Mouse (Mus musculus) forebrain, embryonic 13.5 days (tissue): ENCODE measurements around the gene Plcb1. TPM values are rescaled to one million over a fixed set of nuclear protein-coding genes. Genes with fewer than 3 reads are reported as not detected.
A peak's percentile ranks its signal among the peaks of the same experiment; 100 is the strongest.
"Not testable (repeated sequence)": the region's sequence is repeated elsewhere in the genome, so short reads cannot be mapped to it uniquely, and the experiment has no call there.

Experiments
- ATAC-seq: fragments of 200-750 bp; cut with Nextera tagmentation; 2 replicates; pipeline ENCODE4 v1.8.0; 2017
- H3K27ac ChIP-seq: fragments of 300-500 bp; sonication (generic); 2 replicates; pipeline ENCODE4 v1.5.1; 2015; ENCODE audit warnings: inconsistent platforms, mild to moderate bottlenecking, moderate library complexity
- H3K27me3 ChIP-seq: fragments of 300-500 bp; sonication (generic); 2 replicates; pipeline ENCODE4 v1.6.1; 2015; ENCODE audit warnings: mild to moderate bottlenecking, inconsistent platforms
- H3K36me3 ChIP-seq: fragments of 300-500 bp; sonication (generic); 2 replicates; pipeline ENCODE4 v1.6.1; 2015; ENCODE audit warnings: mild to moderate bottlenecking, inconsistent platforms; ENCODE audit not compliant: poor library complexity, severe bottlenecking
- H3K4me1 ChIP-seq: fragments of 300-500 bp; sonication (generic); 2 replicates; pipeline ENCODE4 v1.6.1; 2015; ENCODE audit warnings: inconsistent platforms
- H3K4me2 ChIP-seq: fragments of 300-500 bp; sonication (generic); 2 replicates; pipeline ENCODE4 v1.6.1; 2015; ENCODE audit warnings: inconsistent platforms, mild to moderate bottlenecking, moderate library complexity
- H3K4me3 ChIP-seq: fragments of 300-500 bp; sonication (generic); 2 replicates; pipeline ENCODE4 v1.5.1; 2015; ENCODE audit warnings: mild to moderate bottlenecking, inconsistent platforms
- H3K9ac ChIP-seq: fragments of 300-500 bp; sonication (generic); 2 replicates; pipeline ENCODE4 v1.6.1; 2015; ENCODE audit warnings: mild to moderate bottlenecking, inconsistent platforms
- H3K9me3 ChIP-seq: fragments of 300-500 bp; sonication (generic); replicated peaks from 2 replicates; pipeline ENCODE4 v1.6.1; 2016; ENCODE audit warnings: inconsistent platforms
- WGBS: fragments of 180-500 bp; shearing (Covaris S2); methylation state at CpG from one replicate; pipeline ENCODE4 v1.1.7; 2015; 5-methylcytosine and 5-hydroxymethylcytosine counted together
- polyA plus RNA-seq: library from polyadenylated mRNA; unstranded; fragments of >200 nt; fragmentation: Nextera tagmentation; extraction: Ambion mirVana; gene quantifications from 2 replicates; pipeline ENCODE4 v1.2.1, GENCODE M21; 2015

Plcb1 gene
- polyA plus RNA-seq, 1 experiment from 2014 or later: 27.3 TPM

- not testable (repeated sequence) for H3K9me3 ChIP-seq, H3K27ac ChIP-seq, H3K4me3 ChIP-seq, H3K4me1 ChIP-seq, H3K9ac ChIP-seq, H3K4me2 ChIP-seq, H3K27me3 ChIP-seq, H3K36me3 ChIP-seq
- 0 out of 2 replicates have a peak, but pooled peaks have one; percentile 36 for ATAC-seq
- WGBS: 23% methylated on average over 7 of the region's 7 CpGs
Observed at GRCm38 (mm10) chr2:135380796-135381195, 594.9 kb downstream of the Plcb1 start.

- Histone ChIP-seq H3K4me2 (no peak overlapping the region), H3K4me1 (no peaks in the 10 kb centered on the region), H3K9ac (no peak overlapping the region), H3K9me3 (no peaks in the 10 kb centered on the region), H3K36me3 (no peaks in the 10 kb centered on the region), H3K27me3 (no peaks in the 10 kb centered on the region), H3K4me3 (no peak overlapping the region), H3K27ac (no peak overlapping the region)
- 86% methylated on average over 1 of the region's 1 CpGs for WGBS
- no peak for ATAC-seq
Observed at GRCm38 (mm10) chr2:135381396-135381795, 595.5 kb downstream of the Plcb1 start.

GRCm38 (mm10) chr2:135387990-135388389 is 602.1 kb downstream of the Plcb1 start:
- no peak for ATAC-seq
- Histone ChIP-seq H3K36me3 (no peaks in the 10 kb centered on the region), H3K27ac (no peak overlapping the region), H3K27me3 (no peaks in the 10 kb centered on the region), H3K9me3 (no peaks in the 10 kb centered on the region), H3K4me2 (no peak overlapping the region), H3K9ac (no peak overlapping the region), H3K4me3 (no peak overlapping the region), H3K4me1 (no peaks in the 10 kb centered on the region)
- 60% methylated on average over 8 of the region's 9 CpGs for WGBS

DNA sequence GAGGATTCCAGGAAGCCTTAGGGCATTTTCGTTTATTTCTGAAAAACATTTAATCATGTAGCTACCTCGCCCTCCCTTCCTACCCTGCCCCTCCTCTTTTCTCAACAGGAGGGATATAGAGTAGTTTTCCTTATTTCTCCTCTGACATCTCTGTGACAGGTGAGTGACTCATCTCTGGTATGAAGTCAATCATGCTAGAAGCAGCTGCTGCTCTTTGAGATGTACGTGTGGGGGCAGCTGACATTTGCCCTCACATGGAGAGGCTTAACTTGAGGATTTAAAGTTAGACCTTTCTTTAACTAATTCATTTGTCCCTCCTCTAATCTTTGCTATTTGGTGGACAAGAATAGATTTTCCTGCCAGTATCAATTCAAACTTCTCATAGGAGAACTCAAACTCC is 608.8 kb downstream of the Plcb1 start:
- no peaks in the 10 kb centered on the region for H3K9me3 ChIP-seq
- H3K27me3 ChIP-seq: no peaks in the 10 kb centered on the region
- 68% methylated on average over 3 of the region's 3 CpGs for WGBS
- no peak overlapping the region for H3K4me2 ChIP-seq
- H3K27ac ChIP-seq: no peak overlapping the region
- no peak overlapping the region for H3K9ac ChIP-seq
- H3K4me1 ChIP-seq: no peaks in the 10 kb centered on the region
- no peaks in the 10 kb centered on the region for H3K36me3 ChIP-seq
- ATAC-seq: no peak
- no peak overlapping the region for H3K4me3 ChIP-seq

DNA sequence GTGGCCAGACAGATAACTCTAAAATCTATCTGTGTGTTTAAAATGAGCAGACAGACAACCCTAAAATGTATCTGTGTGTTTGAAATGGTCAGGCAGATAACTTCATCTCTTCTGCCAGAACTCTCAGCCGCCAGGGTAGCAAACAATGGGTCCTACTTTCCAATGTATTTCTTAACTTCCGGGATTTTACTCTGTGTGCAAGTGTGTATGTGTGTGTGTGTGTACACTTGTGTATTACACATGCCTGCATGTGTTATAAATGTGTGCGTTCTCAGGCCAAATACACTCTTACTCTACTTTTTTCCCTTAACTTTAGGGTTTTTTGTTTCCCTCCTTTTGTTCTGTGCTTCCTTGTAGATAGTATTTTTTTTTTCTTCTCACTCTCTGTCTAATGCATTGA is 610.5 kb downstream of the Plcb1 start:
- Histone ChIP-seq H3K36me3 (no peaks in the 10 kb centered on the region), H3K4me2 (no peak overlapping the region), H3K27ac (no peak overlapping the region), H3K4me3 (no peak overlapping the region), H3K4me1 (no peaks in the 10 kb centered on the region), H3K27me3 (no peaks in the 10 kb centered on the region), H3K9ac (no peak overlapping the region), H3K9me3 (no peaks in the 10 kb centered on the region)
- no peak for ATAC-seq
- WGBS: 95% methylated on average over 3 of the region's 3 CpGs

GRCm38 (mm10) chr2:135397970-135398369 is 612.1 kb downstream of the Plcb1 start:
- Histone ChIP-seq H3K9ac (no peak overlapping the region), H3K4me2 (no peak overlapping the region), H3K4me3 (no peak overlapping the region), H3K4me1 (no peaks in the 10 kb centered on the region), H3K27ac (no peak overlapping the region), H3K36me3 (no peaks in the 10 kb centered on the region), H3K9me3 (no peaks in the 10 kb centered on the region), H3K27me3 (no peaks in the 10 kb centered on the region)
- ATAC-seq: no peak
- 91% methylated on average over 2 of the region's 2 CpGs for WGBS

DNA sequence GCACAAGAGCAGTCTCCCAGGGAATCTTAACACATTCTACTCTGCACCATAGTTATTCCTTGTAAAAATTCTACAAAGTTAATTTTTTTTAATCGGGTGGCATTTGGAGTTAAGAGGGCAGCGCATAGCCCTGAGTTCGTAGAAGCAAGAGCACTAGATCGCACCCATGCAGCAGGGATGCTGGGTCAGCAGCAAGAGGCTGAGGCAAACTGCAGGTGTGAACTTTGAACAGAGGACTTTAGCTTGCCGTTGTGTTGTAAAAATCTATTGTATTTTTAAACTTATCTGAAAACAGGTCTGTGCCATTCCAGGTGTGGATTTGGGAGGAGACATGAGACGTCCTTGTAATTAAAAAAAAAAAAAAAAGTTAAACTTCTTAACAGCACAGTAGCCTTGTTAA is 613.9 kb downstream of the Plcb1 start:
- Histone ChIP-seq H3K27ac (no peak overlapping the region), H3K4me3 (no peak overlapping the region), H3K4me2 (no peak overlapping the region), H3K36me3 (no peaks in the 10 kb centered on the region), H3K9ac (no peak overlapping the region), H3K27me3 (no peaks in the 10 kb centered on the region), H3K9me3 (no peaks in the 10 kb centered on the region), H3K4me1 (no peaks in the 10 kb centered on the region)
- WGBS: 81% methylated on average over 6 of the region's 6 CpGs
- ATAC-seq: no peak

DNA sequence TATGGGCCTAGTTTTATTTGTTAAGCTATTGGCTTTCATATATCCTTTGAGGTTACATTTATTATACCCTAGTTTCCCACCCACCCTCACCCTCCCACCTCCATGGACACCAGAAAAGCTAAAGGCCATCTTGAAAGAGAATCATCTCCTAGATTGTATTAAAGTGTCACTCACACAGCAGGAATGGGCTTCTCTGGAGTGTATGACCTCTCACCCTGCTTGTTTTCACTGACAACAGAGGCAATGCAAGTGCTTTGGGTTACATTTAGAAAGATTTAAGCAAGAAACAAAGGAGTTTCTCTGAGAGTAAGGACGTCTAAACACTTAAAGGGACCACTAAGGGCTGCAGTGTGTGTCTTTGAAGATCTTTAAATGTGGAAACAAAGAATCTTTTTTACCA is 617.0 kb downstream of the Plcb1 start:
- ATAC-seq: no peak
- Histone ChIP-seq H3K4me3 (no peak overlapping the region), H3K4me1 (no peaks in the 10 kb centered on the region), H3K9ac (no peak overlapping the region), H3K9me3 (no peaks in the 10 kb centered on the region), H3K27ac (no peak overlapping the region; the same call in 1 of the 2 replicates), H3K36me3 (no peaks in the 10 kb centered on the region), H3K27me3 (no peaks in the 10 kb centered on the region), H3K4me2 (no peak overlapping the region)
- 0% methylated on average over 1 of the region's 1 CpGs for WGBS

- H3K27ac ChIP-seq: no peak overlapping the region; the same call in 1 of the 2 replicates
- H3K4me3 ChIP-seq: no peak overlapping the region
- no peak overlapping the region for H3K9ac ChIP-seq
- no peaks in the 10 kb centered on the region for H3K9me3 ChIP-seq
- WGBS: 44% methylated on average over 6 of the region's 6 CpGs
- H3K27me3 ChIP-seq: no peaks in the 10 kb centered on the region
- no peaks in the 10 kb centered on the region for H3K36me3 ChIP-seq
- no peak overlapping the region for H3K4me2 ChIP-seq
- ATAC-seq: no peak
- no peaks in the 10 kb centered on the region for H3K4me1 ChIP-seq
Observed at GRCm38 (mm10) chr2:135403344-135403743, 617.5 kb downstream of the Plcb1 start.

DNA sequence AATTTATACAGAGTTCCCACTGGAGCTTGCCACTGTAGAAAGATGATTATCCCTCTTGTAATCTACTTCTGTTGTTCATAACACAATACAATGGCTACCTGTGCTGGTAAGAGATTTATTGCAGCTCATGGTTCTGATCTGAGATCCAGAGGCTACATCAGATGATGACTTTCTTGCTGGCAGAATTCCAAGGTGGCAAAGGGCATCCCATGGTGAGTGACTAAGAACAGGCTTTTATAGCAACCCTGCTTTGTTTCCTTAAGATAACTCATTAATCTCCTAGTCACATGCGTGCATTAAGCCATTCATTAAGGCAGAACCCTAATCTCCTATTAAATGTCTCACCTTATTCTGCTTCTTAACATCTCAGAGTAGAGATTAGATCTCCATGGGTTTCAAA is 618.2 kb downstream of the Plcb1 start:
- Histone ChIP-seq H3K9ac (no peak overlapping the region), H3K36me3 (no peaks in the 10 kb centered on the region), H3K9me3 (no peaks in the 10 kb centered on the region), H3K27ac (no peak overlapping the region), H3K4me3 (no peak overlapping the region), H3K4me2 (no peak overlapping the region), H3K4me1 (no peaks in the 10 kb centered on the region; the same call in 1 of the 2 replicates), H3K27me3 (no peaks in the 10 kb centered on the region)
- 8% methylated on average over 1 of the region's 1 CpGs for WGBS
- ATAC-seq: no peak

DNA sequence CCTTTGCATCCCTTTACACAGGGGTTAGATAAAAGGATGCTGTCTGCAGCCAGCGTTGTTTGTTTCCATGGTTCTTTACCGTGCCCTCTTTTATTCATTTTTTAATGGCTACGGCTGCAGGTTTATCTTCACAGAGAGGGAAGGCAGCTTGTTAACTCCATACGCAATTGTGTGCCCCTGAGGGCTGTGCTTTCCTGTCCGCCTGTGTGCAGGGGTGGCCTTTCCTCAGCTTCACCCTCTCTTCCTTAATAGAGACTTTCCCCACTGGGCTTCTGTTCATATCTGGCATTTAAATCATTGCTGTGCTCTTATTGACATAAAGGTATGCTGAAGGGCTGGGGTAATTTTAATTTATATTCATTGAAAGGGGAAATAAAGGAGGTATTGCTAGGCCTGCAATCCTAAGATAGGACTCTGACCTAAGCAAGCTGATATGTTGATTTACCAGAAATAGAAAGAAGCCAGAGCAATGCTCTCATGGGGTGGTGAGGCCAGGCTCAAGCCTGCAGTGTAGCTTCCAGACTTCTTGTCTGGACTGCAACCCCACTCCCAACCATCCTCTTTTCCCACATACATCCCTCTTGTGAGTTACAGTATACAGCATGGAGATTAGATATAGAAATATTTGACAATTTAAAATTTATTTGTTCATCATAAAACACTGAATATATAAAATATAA is 623.7 kb downstream of the Plcb1 start:
- WGBS: 13% methylated on average over 5 of the region's 5 CpGs
- Histone ChIP-seq H3K27me3 (no peaks in the 10 kb centered on the region), H3K9me3 (no peaks in the 10 kb centered on the region), H3K9ac (no peak overlapping the region), H3K27ac (no peak overlapping the region), H3K4me3 (no peak overlapping the region), H3K36me3 (no peaks in the 10 kb centered on the region), H3K4me2 (no peak overlapping the region), H3K4me1 (no peaks in the 10 kb centered on the region; the same call in 1 of the 2 replicates)
- ATAC-seq: peak; percentile 33; the same call in 1 of the 2 replicates

- no peaks in the 10 kb centered on the region; the same call in 1 of the 2 replicates for H3K4me1 ChIP-seq
- 49% methylated on average over 2 of the region's 2 CpGs for WGBS
- no peaks in the 10 kb centered on the region for H3K36me3 ChIP-seq
- H3K4me2 ChIP-seq: no peak overlapping the region
- no peak for ATAC-seq
- H3K27me3 ChIP-seq: no peaks in the 10 kb centered on the region
- no peak overlapping the region for H3K9ac ChIP-seq
- H3K27ac ChIP-seq: no peak overlapping the region
- H3K9me3 ChIP-seq: no peaks in the 10 kb centered on the region
- H3K4me3 ChIP-seq: no peak overlapping the region
Observed at GRCm38 (mm10) chr2:135411675-135412074, 625.8 kb downstream of the Plcb1 start.

DNA sequence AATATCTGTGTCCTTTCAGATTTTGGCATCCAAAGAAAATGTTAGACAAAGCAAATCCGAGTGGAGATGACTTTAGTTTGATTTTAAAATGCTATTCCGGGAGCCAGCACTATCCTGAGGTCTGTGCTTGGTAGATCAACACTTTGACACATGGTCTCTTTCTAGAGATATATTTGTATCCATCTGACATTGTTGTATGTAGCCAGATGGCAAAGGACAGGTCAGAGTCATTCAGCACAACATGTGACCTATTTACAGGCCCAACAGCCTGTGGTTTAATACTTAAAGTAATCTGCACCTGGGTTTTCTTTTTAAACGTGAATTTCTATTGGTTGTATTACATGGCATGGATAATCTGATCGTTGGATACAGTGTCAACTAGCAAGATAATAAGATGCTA is 629.3 kb downstream of the Plcb1 start:
- no peak for ATAC-seq
- Histone ChIP-seq H3K9me3 (no peaks in the 10 kb centered on the region), H3K36me3 (no peaks in the 10 kb centered on the region), H3K4me3 (no peak overlapping the region), H3K27me3 (no peaks in the 10 kb centered on the region), H3K4me2 (no peak overlapping the region), H3K4me1 (no peaks in the 10 kb centered on the region), H3K27ac (no peak overlapping the region), H3K9ac (no peak overlapping the region)
- WGBS: 77% methylated on average over 4 of the region's 4 CpGs
